Mouse (Mus musculus) kidney, embryonic 14.5 days (tissue): ENCODE data around the gene Wnt11. TPM values are rescaled to one million over a fixed set of nuclear protein-coding genes. Genes with fewer than 3 reads are reported as not detected.

Experiments used
- ATAC-seq: fragments of 200-750 bp; cut with Nextera tagmentation; 2 replicates; pipeline ENCODE4 v1.8.0; 2017; ENCODE audit warnings: moderate number of reproducible peaks, mild to moderate bottlenecking, moderate TSS enrichment, moderate library complexity; ENCODE audit not compliant: low FRiP score, low TSS enrichment
- H3K27ac ChIP-seq: fragments of 300-500 bp; sonication (generic); 2 replicates; pipeline ENCODE4 v1.5.1; 2014; ENCODE audit warnings: low read depth, mild to moderate bottlenecking, low read length, moderate library complexity, mixed read lengths
- H3K27me3 ChIP-seq: fragments of 300-500 bp; sonication (generic); 2 replicates; pipeline ENCODE4 v1.6.1; 2014; ENCODE audit warnings: mild to moderate bottlenecking, low read length; ENCODE audit not compliant: control insufficient read depth, insufficient read depth
- H3K36me3 ChIP-seq: fragments of 300-500 bp; sonication (generic); 2 replicates; pipeline ENCODE4 v1.6.1; 2014; ENCODE audit warnings: low read length, mixed read lengths; ENCODE audit not compliant: control insufficient read depth, insufficient read depth
- H3K4me1 ChIP-seq: fragments of 300-500 bp; sonication (generic); 2 replicates; pipeline ENCODE4 v1.6.1; 2014; ENCODE audit warnings: low read length, mixed read lengths; ENCODE audit not compliant: control insufficient read depth, insufficient read depth
- H3K4me2 ChIP-seq: fragments of 300-500 bp; sonication (generic); replicated peaks from 2 replicates; pipeline ENCODE4 v1.6.1; 2014; ENCODE audit warnings: low read depth, mild to moderate bottlenecking, low read length
- H3K4me3 ChIP-seq: fragments of 300-500 bp; sonication (generic); 2 replicates; pipeline ENCODE4 v1.5.1; 2014; ENCODE audit warnings: mild to moderate bottlenecking, low read length
- H3K9ac ChIP-seq: fragments of 300-500 bp; sonication (generic); 2 replicates; pipeline ENCODE4 v1.6.1; 2014; ENCODE audit warnings: low read depth, mild to moderate bottlenecking, low read length, moderate library complexity
- H3K9me3 ChIP-seq: fragments of 300-500 bp; sonication (generic); 2 replicates; pipeline ENCODE4 v1.6.1; 2016; ENCODE audit warnings: low read length; ENCODE audit not compliant: control insufficient read depth
- WGBS: fragments of 180-500 bp; shearing (Covaris S2); extraction: QIAGEN DNeasy Blood & Tissue Kit; methylation state at CpG from one replicate; pipeline ENCODE4 v1.1.7; 2014; 5-methylcytosine and 5-hydroxymethylcytosine counted together
- polyA plus RNA-seq: library from polyadenylated mRNA; unstranded; fragments of >200 nt; fragmentation: Nextera tagmentation; extraction: Ambion mirVana; gene quantifications from 2 replicates; pipeline ENCODE4 v1.2.1, GENCODE M21; 2014

The Wnt11 gene
- polyA plus RNA-seq, 1 experiment from 2014 or later = 45.3 TPM

DNA sequence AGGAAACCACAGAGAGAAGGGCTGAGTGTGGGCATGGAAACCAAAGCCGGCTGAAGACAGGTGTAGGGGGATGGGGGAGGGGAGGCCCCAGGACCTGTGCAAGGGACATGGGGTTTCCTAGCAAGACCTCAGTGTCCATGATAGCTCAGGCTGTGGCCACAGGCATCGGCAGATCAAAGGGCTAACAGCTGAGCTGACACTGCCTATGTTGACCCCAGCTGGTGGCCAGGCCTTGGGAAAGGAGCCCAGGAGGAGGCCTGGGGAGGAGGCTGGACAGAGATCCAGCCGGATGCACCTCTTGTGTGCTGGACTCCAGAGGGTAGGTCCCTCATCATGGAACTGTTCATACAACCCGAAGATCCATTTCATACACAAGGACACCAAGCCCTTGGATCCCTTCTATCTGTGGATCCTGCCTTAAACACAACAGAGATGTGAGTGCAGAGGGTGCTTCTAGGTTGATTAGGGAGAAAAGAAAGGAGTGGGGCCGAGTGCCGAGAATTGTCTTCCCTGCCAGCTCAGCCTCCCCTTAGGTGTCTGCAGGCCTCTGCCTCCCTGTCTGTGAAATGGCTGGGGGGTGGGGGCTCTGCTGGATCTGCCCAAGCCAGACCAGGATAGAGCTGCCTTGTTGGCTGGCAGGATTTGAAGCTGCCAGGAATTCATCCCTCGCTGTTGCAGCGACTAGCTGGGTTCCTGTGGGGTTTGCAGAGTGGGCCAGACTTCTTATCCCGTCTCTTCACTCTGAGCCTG is 29.2 kb downstream of the Wnt11 start:
- Histone ChIP-seq H3K4me2 (no peak overlapping the region), H3K27me3 (no peaks in the 10 kb centered on the region), H3K36me3 (no peaks in the 10 kb centered on the region), H3K9ac (no peak overlapping the region), H3K4me3 (no peak overlapping the region), H3K4me1 (peaks cover 30% of the 10 kb centered on the region), H3K27ac (no peak overlapping the region), H3K9me3 (no peaks in the 10 kb centered on the region)
- ATAC-seq = no peak
- WGBS = 53% methylated on average over 9 of the region's 9 CpGs

DNA sequence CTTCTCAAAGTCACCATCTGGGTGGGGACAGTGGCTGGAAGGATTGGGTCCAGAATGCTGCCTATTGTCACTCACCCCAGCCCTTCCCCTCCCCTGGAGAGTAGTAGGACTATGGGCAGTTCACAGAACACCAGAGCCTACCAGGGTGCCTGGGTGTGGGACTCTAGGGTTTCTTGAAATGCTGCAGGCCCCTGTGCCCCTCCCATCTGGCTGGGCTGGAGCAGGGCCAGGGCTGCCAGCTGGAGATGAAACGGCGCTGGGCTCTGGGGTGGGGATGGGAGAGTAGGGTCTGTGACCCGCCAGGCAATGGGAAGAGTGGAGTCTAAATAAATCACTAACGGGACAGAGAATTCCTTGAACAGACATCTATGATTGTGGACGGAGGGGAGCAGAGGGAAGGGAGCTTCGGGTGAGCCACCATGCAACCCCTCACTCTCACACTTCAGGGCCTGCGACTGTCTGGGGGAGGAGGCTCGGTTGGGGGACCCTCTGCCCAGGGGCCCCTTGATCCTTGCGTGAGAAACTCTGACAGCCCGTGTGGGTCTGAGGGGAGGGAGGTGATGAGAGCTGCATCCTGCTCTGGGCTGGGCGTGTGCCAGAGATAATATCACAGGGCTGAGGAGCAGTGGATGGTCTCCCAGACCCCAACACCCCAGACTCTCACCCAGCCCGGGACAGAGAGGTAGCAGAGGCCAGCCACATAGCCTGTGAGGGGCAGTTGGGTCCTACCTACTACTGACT is 32.3 kb downstream of the Wnt11 start:
- Histone ChIP-seq H3K27ac (no peak overlapping the region), H3K4me3 (no peak overlapping the region), H3K9me3 (no peaks in the 10 kb centered on the region), H3K4me2 (no peak overlapping the region), H3K9ac (no peak overlapping the region), H3K27me3 (no peaks in the 10 kb centered on the region; the same call in 1 of the 2 replicates), H3K4me1 (peaks cover 16% of the 10 kb centered on the region), H3K36me3 (no peaks in the 10 kb centered on the region)
- ATAC-seq = peak; percentile 53
- WGBS = 10% methylated on average over 12 of the region's 12 CpGs

DNA sequence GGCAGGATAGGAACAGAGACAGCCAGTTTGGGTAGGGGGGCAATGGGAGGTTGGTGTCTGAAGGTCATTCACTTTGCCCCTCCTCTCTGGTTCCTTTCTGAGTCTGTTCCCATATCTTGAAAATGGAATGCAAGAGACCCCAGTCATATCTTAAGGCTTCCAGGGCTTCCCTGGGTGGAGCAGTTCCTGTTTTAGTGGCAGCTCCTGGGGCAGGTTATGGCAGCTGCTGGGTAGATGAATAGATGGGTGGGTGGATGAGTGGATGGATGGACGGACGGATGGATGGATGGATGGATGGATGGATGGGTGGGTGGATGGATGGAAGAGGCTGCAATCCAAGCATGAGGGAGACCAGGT is 32.9 kb downstream of the Wnt11 start:
- no peak for ATAC-seq
- Histone ChIP-seq H3K4me2 (no peak overlapping the region), H3K27me3 (no peaks in the 10 kb centered on the region; the same call in 1 of the 2 replicates), H3K9ac (no peak overlapping the region), H3K27ac (no peak overlapping the region), H3K4me3 (no peak overlapping the region), H3K9me3 (no peaks in the 10 kb centered on the region), H3K36me3 (no peaks in the 10 kb centered on the region), H3K4me1 (peaks cover 16% of the 10 kb centered on the region)
- WGBS = 78% methylated on average over 2 of the region's 2 CpGs

DNA sequence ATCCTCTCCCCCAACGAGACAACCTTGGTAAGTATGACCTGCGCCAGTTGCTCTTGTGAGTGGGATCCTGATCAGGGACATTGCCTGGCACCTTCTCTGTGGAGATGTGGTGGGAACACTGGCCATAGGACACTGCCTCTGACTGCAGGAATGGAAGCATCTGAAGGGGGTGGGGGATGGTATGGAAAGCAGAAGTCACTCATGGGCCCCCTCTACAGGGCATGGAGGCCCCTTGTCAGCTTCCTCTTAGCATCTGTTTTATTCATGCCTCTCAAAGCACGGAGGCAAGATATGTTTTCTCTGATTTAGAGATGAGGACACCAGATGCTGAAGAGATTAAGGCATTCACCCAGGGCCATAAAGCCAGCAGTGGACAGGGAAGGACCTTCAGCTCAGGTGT is 34.2 kb downstream of the Wnt11 start:
- H3K4me1 ChIP-seq = peaks cover 16% of the 10 kb centered on the region
- H3K4me3 ChIP-seq = no peak overlapping the region
- no peaks in the 10 kb centered on the region; the same call in 1 of the 2 replicates for H3K27me3 ChIP-seq
- H3K9me3 ChIP-seq = no peaks in the 10 kb centered on the region
- no peaks in the 10 kb centered on the region for H3K36me3 ChIP-seq
- no peak overlapping the region for H3K27ac ChIP-seq
- no peak overlapping the region for H3K4me2 ChIP-seq
- no peak overlapping the region for H3K9ac ChIP-seq
- ATAC-seq = no peak
- WGBS = 64% methylated on average over 3 of the region's 3 CpGs

DNA sequence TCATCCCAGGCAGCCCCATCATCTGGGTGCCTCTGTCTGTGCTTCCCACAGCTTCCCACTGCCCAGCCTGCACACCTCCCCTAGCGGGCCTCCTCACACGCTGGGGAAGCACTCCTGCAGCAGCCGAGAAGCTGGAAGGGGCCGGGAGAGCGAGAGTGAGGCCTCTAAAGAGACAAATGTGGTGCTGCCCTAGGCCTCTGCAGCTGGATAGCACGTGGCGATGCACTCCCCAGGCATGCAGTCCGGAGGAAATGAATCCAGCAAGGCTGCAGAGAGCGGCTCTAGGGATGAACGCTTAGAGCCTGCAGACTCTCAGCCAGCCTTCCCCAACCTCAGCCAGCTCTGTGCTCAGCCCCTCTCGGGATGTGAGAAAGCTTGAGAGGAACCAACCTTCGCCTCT is 35.9 kb downstream of the Wnt11 start:
- Histone ChIP-seq H3K36me3 (no peaks in the 10 kb centered on the region), H3K4me2 (no peak overlapping the region), H3K27me3 (no peaks in the 10 kb centered on the region; the same call in 1 of the 2 replicates), H3K4me1 (peaks cover 22% of the 10 kb centered on the region), H3K9me3 (no peaks in the 10 kb centered on the region), H3K9ac (no peak overlapping the region), H3K27ac (no peak overlapping the region), H3K4me3 (no peak overlapping the region)
- ATAC-seq = 0 out of 2 replicates have a peak, but pooled peaks have one; percentile 22
- 17% methylated on average over 12 of the region's 12 CpGs for WGBS

DNA sequence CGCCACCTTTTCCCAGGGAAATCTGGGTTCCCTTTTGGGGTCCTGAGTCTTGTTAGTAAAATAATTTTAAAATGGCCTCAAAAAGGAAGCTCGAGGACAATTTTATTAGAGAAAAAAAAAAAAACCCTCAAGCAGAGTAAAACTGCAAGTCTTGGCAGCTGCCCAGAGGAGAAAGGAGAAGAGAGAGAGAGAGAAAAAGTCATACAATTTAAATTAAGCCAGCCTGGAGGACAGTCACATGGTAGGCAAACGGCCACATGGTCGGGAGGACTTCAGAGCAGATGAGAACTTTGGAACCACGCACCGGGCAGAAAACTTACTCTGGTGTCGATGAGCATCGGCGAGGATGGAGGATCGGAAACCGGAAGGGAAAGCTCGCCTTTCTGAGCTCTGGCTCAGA is 37.0 kb downstream of the Wnt11 start:
- Histone ChIP-seq H3K9me3 (no peaks in the 10 kb centered on the region), H3K4me3 (no peak overlapping the region), H3K4me2 (no peak overlapping the region), H3K4me1 (peaks cover 25% of the 10 kb centered on the region), H3K9ac (no peak overlapping the region), H3K36me3 (no peaks in the 10 kb centered on the region), H3K27ac (no peak overlapping the region), H3K27me3 (no peaks in the 10 kb centered on the region; the same call in 1 of the 2 replicates)
- WGBS = 71% methylated on average over 12 of the region's 12 CpGs
- ATAC-seq = no peak

DNA sequence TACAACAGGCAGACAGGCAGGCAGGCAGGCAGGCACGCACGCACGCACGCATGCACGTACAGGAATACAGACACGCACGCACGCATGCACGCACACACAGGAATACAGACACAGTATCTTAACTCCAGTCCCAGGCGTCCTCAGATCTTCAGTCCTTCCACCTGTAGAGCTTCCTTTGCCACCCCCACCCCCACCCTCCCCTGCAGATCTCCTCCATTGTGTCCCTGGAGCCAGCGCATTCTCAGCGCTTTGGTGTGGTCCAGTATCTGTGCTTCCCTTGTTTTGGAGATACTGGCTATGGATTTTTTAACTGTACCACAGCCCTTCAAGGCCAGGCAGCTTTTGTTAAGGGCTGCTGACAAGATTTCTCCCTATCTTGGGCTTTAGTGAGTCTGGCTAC is 38.4 kb downstream of the Wnt11 start:
- Histone ChIP-seq H3K36me3 (no peaks in the 10 kb centered on the region), H3K4me1 (peaks cover 11% of the 10 kb centered on the region), H3K9me3 (no peaks in the 10 kb centered on the region), H3K9ac (no peak overlapping the region), H3K4me3 (no peak overlapping the region), H3K27me3 (no peaks in the 10 kb centered on the region; the same call in 1 of the 2 replicates), H3K27ac (no peak overlapping the region), H3K4me2 (no peak overlapping the region)
- no peak for ATAC-seq
- WGBS = 89% methylated on average over 12 of the region's 12 CpGs

DNA sequence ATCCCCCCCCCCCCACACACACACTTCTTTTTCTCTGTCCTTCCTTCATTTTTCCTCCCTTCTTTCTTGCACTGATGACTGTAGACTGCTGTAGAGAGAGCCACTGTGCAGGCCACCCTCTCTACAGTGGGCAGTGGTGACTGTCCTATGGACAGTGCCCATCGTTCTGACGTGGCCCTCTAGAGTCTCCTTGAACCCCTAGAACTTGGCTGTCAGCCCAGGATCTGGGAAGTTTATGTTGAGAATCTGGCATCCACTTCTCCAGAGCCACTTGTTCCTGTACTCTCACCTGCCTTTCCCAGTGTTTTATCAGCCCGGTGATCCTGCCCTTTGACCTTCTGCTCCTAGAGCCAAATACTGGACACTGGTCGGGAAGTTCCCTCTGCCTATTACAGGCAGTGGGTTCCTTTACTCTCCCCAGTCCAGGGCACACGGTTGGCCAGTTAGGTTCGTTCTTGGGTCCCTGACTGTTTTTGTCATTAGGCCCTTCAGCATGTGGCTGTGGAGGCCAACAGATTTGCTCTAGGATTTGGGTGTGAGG is 39.6 kb downstream of the Wnt11 start:
- Histone ChIP-seq H3K27ac (no peak overlapping the region), H3K36me3 (no peaks in the 10 kb centered on the region), H3K4me2 (no peak overlapping the region), H3K27me3 (no peaks in the 10 kb centered on the region; the same call in 1 of the 2 replicates), H3K9me3 (no peaks in the 10 kb centered on the region), H3K4me1 (peaks cover 9% of the 10 kb centered on the region; the same call in 1 of the 2 replicates), H3K4me3 (no peak overlapping the region), H3K9ac (no peak overlapping the region)
- no peak for ATAC-seq
- WGBS = 71% methylated on average over 6 of the region's 6 CpGs
